ENCODE assay signal across 13 mouse cellular contexts in the genomic region with DNA sequence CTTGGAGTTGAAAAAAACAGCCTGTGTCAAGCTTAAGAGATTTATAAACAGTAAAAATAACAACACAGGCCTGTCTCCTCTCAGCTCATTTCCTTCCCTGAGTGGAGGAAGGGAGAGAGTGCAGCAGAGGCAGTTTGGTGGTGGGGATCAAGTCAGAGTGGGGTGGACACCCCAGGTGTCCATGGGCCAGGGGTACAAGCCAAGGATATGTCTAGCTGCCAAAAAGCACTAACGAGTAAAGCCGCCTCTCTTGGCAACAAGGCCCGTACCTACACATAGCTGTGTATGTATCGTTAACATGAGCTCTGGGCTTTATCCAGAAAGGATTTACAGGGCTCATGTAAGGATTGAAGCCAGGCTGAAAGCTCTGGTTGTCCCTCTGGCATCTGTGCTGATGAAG. TPM values are rescaled to one million over a fixed set of nuclear protein-coding genes. Genes with fewer than 3 reads are reported as not detected.
DNase-seq lines count a peak whose midpoint lies in the region; ATAC-seq lines count a peak whose summit lies in the region.
"Had no signal": no experiment of that assay in that cellular context is flagged by ENCODE, and none has a peak within 500 bp of the region (broad histone marks: within the 10 kb centered on the region; RNA-seq: fewer than 3 reads in every experiment).

No protein-coding gene starts in this region.

- peak overlapping the region; percentile 54 for H3K27ac ChIP-seq in kidney, embryonic 16.5 days (ENCODE audit: low read length)
- peak overlapping the region; percentile 18 for H3K27ac ChIP-seq in embryonic facial prominence, embryonic 14.5 days (replicated peaks; ENCODE audit: low read depth, low read length)
- peak overlapping the region; percentile 79 for H3K27ac ChIP-seq in hindbrain, embryonic 15.5 days (replicated peaks)
- H3K27ac ChIP-seq in midbrain, embryonic 15.5 days = peak overlapping the region; percentile 74
- H3K27ac ChIP-seq: liver, embryonic 15.5 days had no signal

- peaks cover 14% of the 10 kb centered on the region for H3K4me1 ChIP-seq in kidney, embryonic 16.5 days (ENCODE audit: insufficient read depth, low read length)
- H3K4me1 ChIP-seq in embryonic facial prominence, embryonic 14.5 days (ENCODE audit: control insufficient read depth, insufficient read depth, low read length) = peaks cover 18% of the 10 kb centered on the region
- peaks cover 49% of the 10 kb centered on the region for H3K4me1 ChIP-seq in hindbrain, embryonic 15.5 days (replicated peaks)
- peaks cover 53% of the 10 kb centered on the region for H3K4me1 ChIP-seq in midbrain, embryonic 15.5 days
- H3K4me1 ChIP-seq: liver, embryonic 15.5 days had no signal

- H3K4me3 ChIP-seq in kidney, embryonic 16.5 days (ENCODE audit: low read length) = no peak overlapping the region
- no peak overlapping the region for H3K4me3 ChIP-seq in embryonic facial prominence, embryonic 14.5 days (ENCODE audit: low read depth, low read length)
- H3K4me3 ChIP-seq in hindbrain, embryonic 15.5 days = no peak overlapping the region
- H3K4me3 ChIP-seq in midbrain, embryonic 15.5 days = no peak overlapping the region
- H3K4me3 ChIP-seq: liver, embryonic 15.5 days had no signal

- no peaks in the 10 kb centered on the region for H3K9me3 ChIP-seq in kidney, embryonic 16.5 days (ENCODE audit: low read length)
- no peaks in the 10 kb centered on the region for H3K9me3 ChIP-seq in embryonic facial prominence, embryonic 14.5 days (ENCODE audit: control insufficient read depth, low read length)
- H3K9me3 ChIP-seq in hindbrain, embryonic 15.5 days = no peaks in the 10 kb centered on the region
- H3K9me3 ChIP-seq in midbrain, embryonic 15.5 days = no peaks in the 10 kb centered on the region
- H3K9me3 ChIP-seq: liver, embryonic 15.5 days had no signal

- H3K27me3 ChIP-seq in kidney, embryonic 16.5 days (ENCODE audit: insufficient read depth, low read length) = no peaks in the 10 kb centered on the region
- no peaks in the 10 kb centered on the region for H3K27me3 ChIP-seq in embryonic facial prominence, embryonic 14.5 days (replicated peaks; ENCODE audit: control insufficient read depth, insufficient read depth, low read length)
- H3K27me3 ChIP-seq in hindbrain, embryonic 15.5 days = no peaks in the 10 kb centered on the region
- no peaks in the 10 kb centered on the region for H3K27me3 ChIP-seq in midbrain, embryonic 15.5 days (replicated peaks)
- H3K27me3 ChIP-seq: liver, embryonic 15.5 days had no signal

- no peak for DNase-seq in kidney, postnatal 36 days
- peak; percentile 75 for DNase-seq in embryonic facial prominence, embryonic 14.5 days (ENCODE audit: low spot score)
- DNase-seq in heart, postnatal 4 days = no peak
- DNase-seq in MN1 (ENCODE audit: low spot score) = no peak
- DNase-seq: adrenal gland, adult 2 months; kidney, adult 18-20 months had no signal

- H3K4me2 ChIP-seq in kidney, embryonic 16.5 days (replicated peaks; ENCODE audit: low read depth, low read length) = no peak overlapping the region
- no peak overlapping the region for H3K4me2 ChIP-seq in embryonic facial prominence, embryonic 14.5 days (ENCODE audit: low read depth, low read length)
- no peak overlapping the region for H3K4me2 ChIP-seq in hindbrain, embryonic 15.5 days
- H3K4me2 ChIP-seq in midbrain, embryonic 15.5 days = no peak overlapping the region
- H3K4me2 ChIP-seq: liver, embryonic 15.5 days had no signal

- 56% methylated on average over 4 of the region's 4 CpGs for WGBS in kidney, embryonic 16.5 days
- 49% methylated on average over 4 of the region's 4 CpGs for WGBS in embryonic facial prominence, embryonic 14.5 days
- WGBS in hindbrain, embryonic 15.5 days = 43% methylated on average over 4 of the region's 4 CpGs
- 55% methylated on average over 4 of the region's 4 CpGs for WGBS in midbrain, embryonic 15.5 days

- H3K36me3 ChIP-seq in kidney, embryonic 16.5 days (ENCODE audit: insufficient read depth, low read length) = no peaks in the 10 kb centered on the region
- H3K36me3 ChIP-seq in embryonic facial prominence, embryonic 14.5 days (ENCODE audit: control insufficient read depth, insufficient read depth, low read length) = no peaks in the 10 kb centered on the region
- H3K36me3 ChIP-seq in hindbrain, embryonic 15.5 days = no peaks in the 10 kb centered on the region
- no peaks in the 10 kb centered on the region for H3K36me3 ChIP-seq in midbrain, embryonic 15.5 days (replicated peaks)
- H3K36me3 ChIP-seq: liver, embryonic 15.5 days had no signal

- ATAC-seq in kidney, embryonic 16.5 days (ENCODE audit: low FRiP score, low TSS enrichment) = no peak
- ATAC-seq in embryonic facial prominence, embryonic 14.5 days (ENCODE audit: low read depth) = peak; percentile 51; the same call in 1 of the 2 replicates
- no peak for ATAC-seq in hindbrain, embryonic 15.5 days (ENCODE audit: low FRiP score, low read depth)
- ATAC-seq in midbrain, embryonic 15.5 days (replicated peaks) = no peak
- no peak for ATAC-seq in frontal cortex, adult (ENCODE audit: low TSS enrichment)

- no peak overlapping the region for H3K9ac ChIP-seq in kidney, embryonic 16.5 days (replicated peaks; ENCODE audit: low read length)
- no peak overlapping the region for H3K9ac ChIP-seq in embryonic facial prominence, embryonic 14.5 days (ENCODE audit: low read depth, low read length)
- H3K9ac ChIP-seq in hindbrain, embryonic 15.5 days = no peak overlapping the region
- H3K9ac ChIP-seq in midbrain, embryonic 15.5 days = no peak overlapping the region
- H3K9ac ChIP-seq: liver, embryonic 15.5 days had no signal

RNA-seq across cellular contexts. Expression of gene Lrfn2, which starts 42.9 kb away (rescaled TPM):
- 0.94 and 1.3 TPM in 2 replicates for polyA plus RNA-seq in kidney, embryonic 16.5 days (2015; fragmentation: Nextera tagmentation; extraction: Ambion mirVana)
- polyA plus RNA-seq in embryonic facial prominence, embryonic 14.5 days (2014; fragmentation: Nextera tagmentation; extraction: Ambion mirVana) = 0.79 and 1.2 TPM in 2 replicates
- polyA plus RNA-seq in hindbrain, embryonic 15.5 days (2015; fragmentation: Nextera tagmentation; extraction: Ambion mirVana) = 11.7 and 13.1 TPM in 2 replicates
- polyA plus RNA-seq in midbrain, embryonic 15.5 days (2015; fragmentation: Nextera tagmentation; extraction: Ambion mirVana) = 11.1 and 12.5 TPM in 2 replicates
- total RNA-seq in heart, postnatal 4 days (2021) = under 1 TPM; 0.38 to 0.41 TPM
- total RNA-seq: common myeloid progenitor, adult 5-6 weeks; megakaryocyte-erythroid progenitor cell, adult 5-6 weeks had no signal
- polyA plus RNA-seq: liver, embryonic 15.5 days had no signal

Comparison
In these comparisons a context has a peak if more than half of its experiments do, and no peak if none do; other contexts are left out.
1. H3K27ac ChIP-seq: peak in every context shown above with its lines; median percentile 79 in hindbrain, embryonic 15.5 days; 74 in midbrain, embryonic 15.5 days; 54 in kidney, embryonic 16.5 days; 18 in embryonic facial prominence, embryonic 14.5 days.